Mouse (Mus musculus) intestine, embryonic 15.5 days (tissue): ENCODE measurements around the gene Neb. TPM values are rescaled to one million over a fixed set of nuclear protein-coding genes. Genes with fewer than 3 reads are reported as not detected.

ENCODE experiments used
- ATAC-seq: fragments of 200-750 bp; cut with Nextera tagmentation; 2 replicates; pipeline ENCODE4 v1.8.0; 2017; ENCODE audit warnings: moderate TSS enrichment, moderate library complexity
- H3K27ac ChIP-seq: fragments of 300-500 bp; sonication (generic); 2 replicates; pipeline ENCODE4 v1.5.1; 2015; ENCODE audit warnings: mild to moderate bottlenecking, inconsistent platforms
- H3K27me3 ChIP-seq: fragments of 300-500 bp; sonication (generic); replicated peaks from 2 replicates; pipeline ENCODE4 v1.6.1; 2015; ENCODE audit warnings: inconsistent platforms
- H3K36me3 ChIP-seq: fragments of 300-500 bp; sonication (generic); 2 replicates; pipeline ENCODE4 v1.6.1; 2015; ENCODE audit warnings: inconsistent platforms
- H3K4me1 ChIP-seq: fragments of 300-500 bp; sonication (generic); replicated peaks from 2 replicates; pipeline ENCODE4 v1.6.1; 2015; ENCODE audit warnings: inconsistent platforms
- H3K4me2 ChIP-seq: fragments of 300-500 bp; sonication (generic); replicated peaks from 2 replicates; pipeline ENCODE4 v1.6.1; 2015; ENCODE audit warnings: mild to moderate bottlenecking, inconsistent platforms
- H3K4me3 ChIP-seq: fragments of 300-500 bp; sonication (generic); replicated peaks from 2 replicates; pipeline ENCODE4 v1.5.1; 2015; ENCODE audit warnings: inconsistent platforms
- H3K9ac ChIP-seq: fragments of 300-500 bp; sonication (generic); 2 replicates; pipeline ENCODE4 v1.6.1; 2015; ENCODE audit warnings: inconsistent platforms
- H3K9me3 ChIP-seq: fragments of 300-500 bp; sonication (generic); 2 replicates; pipeline ENCODE4 v1.6.1; 2016; ENCODE audit warnings: inconsistent platforms
- WGBS: fragments of 180-500 bp; shearing (Covaris S2); methylation state at CpG from one replicate; pipeline ENCODE4 v1.1.7; 2015; 5-methylcytosine and 5-hydroxymethylcytosine counted together
- polyA plus RNA-seq: library from polyadenylated mRNA; unstranded; fragments of >200 nt; fragmentation: Nextera tagmentation; extraction: Ambion mirVana; gene quantifications from 2 replicates; pipeline ENCODE4 v1.2.1, GENCODE M21; 2015

Neb gene
- polyA plus RNA-seq, 1 experiment from 2014 or later: 1.4 TPM

DNA sequence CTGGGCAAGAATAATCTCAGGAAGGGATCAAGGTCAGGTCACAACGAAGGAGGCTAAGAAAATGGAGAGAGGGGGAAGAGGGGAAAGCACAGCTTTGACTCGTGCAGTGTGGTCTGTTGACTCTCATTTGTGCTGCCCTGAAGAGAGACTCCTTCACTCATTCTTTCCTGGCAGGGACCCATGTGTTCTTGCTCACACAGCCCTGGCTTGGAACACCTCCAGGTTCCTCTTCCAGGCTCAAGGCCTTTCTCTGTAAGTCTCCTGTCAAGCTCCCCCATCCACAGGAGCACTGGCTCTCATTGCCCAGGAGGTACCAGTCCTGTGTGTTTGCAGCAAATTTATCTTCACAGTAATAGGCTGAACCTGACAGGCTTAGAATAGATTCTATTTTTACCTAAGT is 7.2 kb downstream of the Neb start:
- H3K27me3 ChIP-seq: no peaks in the 10 kb centered on the region
- H3K27ac ChIP-seq: no peak overlapping the region
- no peaks in the 10 kb centered on the region for H3K36me3 ChIP-seq
- 24% methylated on average over 2 of the region's 2 CpGs for WGBS
- no peak overlapping the region for H3K9ac ChIP-seq
- H3K9me3 ChIP-seq: no peaks in the 10 kb centered on the region
- no peaks in the 10 kb centered on the region for H3K4me1 ChIP-seq
- ATAC-seq: peak; percentile 55
- no peak overlapping the region for H3K4me3 ChIP-seq
- H3K4me2 ChIP-seq: no peak overlapping the region

GRCm38 (mm10) chr2:52369622-52370021 is 8.7 kb downstream of the Neb start:
- H3K36me3 ChIP-seq: no peaks in the 10 kb centered on the region
- no peak overlapping the region for H3K4me3 ChIP-seq
- H3K9me3 ChIP-seq: no peaks in the 10 kb centered on the region
- no peaks in the 10 kb centered on the region for H3K4me1 ChIP-seq
- 72% methylated on average over 6 of the region's 6 CpGs for WGBS
- no peak overlapping the region for H3K27ac ChIP-seq
- no peaks in the 10 kb centered on the region for H3K27me3 ChIP-seq
- no peak for ATAC-seq
- H3K4me2 ChIP-seq: no peak overlapping the region
- no peak overlapping the region for H3K9ac ChIP-seq

GRCm38 (mm10) chr2:52367665-52368064 is 10.6 kb downstream of the Neb start:
- Histone ChIP-seq H3K27ac (no peak overlapping the region), H3K36me3 (no peaks in the 10 kb centered on the region), H3K9ac (no peak overlapping the region), H3K9me3 (no peaks in the 10 kb centered on the region), H3K4me1 (no peaks in the 10 kb centered on the region), H3K4me2 (no peak overlapping the region), H3K27me3 (no peaks in the 10 kb centered on the region), H3K4me3 (no peak overlapping the region)
- 87% methylated on average over 5 of the region's 5 CpGs for WGBS
- ATAC-seq: no peak

DNA sequence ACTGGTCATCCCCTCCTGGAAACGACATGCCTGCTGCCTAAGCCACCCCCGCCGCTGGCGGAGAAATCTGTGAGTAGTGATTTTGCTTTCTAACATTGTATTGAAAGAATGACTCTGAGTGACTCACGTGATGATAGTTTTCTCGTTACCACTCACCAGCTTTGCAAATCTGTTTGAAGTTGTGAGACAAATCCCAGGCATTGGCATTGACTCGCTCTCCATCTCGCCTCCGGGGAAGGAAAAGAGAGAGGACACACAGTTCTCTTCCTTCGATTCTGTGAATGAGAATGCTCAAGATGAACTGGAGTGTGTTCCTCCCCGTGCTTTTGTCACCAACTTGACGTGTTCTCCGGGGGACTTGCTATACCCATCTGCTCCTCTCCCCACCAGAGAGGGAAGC is 11.0 kb downstream of the Neb start:
- H3K36me3 ChIP-seq: no peaks in the 10 kb centered on the region
- H3K4me2 ChIP-seq: no peak overlapping the region
- no peak overlapping the region for H3K4me3 ChIP-seq
- H3K27ac ChIP-seq: no peak overlapping the region
- H3K9me3 ChIP-seq: no peaks in the 10 kb centered on the region
- no peak for ATAC-seq
- no peaks in the 10 kb centered on the region for H3K4me1 ChIP-seq
- H3K9ac ChIP-seq: no peak overlapping the region
- 60% methylated on average over 13 of the region's 13 CpGs for WGBS
- H3K27me3 ChIP-seq: no peaks in the 10 kb centered on the region

DNA sequence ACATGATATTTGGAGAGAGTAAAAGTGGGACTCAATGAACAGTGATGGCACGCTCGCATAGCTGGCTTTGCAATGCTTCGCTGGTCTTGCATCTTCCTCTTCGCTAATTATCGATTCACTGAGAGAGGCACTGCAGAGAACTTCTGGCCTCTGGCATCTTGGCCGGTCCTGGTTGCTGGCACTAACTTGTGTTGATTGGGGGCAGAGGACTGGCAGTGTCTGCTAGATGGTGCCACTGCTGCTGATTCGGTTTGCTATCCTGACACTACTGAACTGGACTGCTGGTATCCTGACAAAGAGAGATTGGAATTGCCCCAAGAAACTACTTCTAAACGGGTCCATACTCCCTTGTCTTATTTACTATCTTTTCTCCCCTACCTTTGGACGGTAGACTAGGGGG is 17.2 kb downstream of the Neb start:
- Histone ChIP-seq H3K27ac (no peak overlapping the region), H3K27me3 (no peaks in the 10 kb centered on the region), H3K9ac (no peak overlapping the region), H3K36me3 (no peaks in the 10 kb centered on the region), H3K4me2 (no peak overlapping the region), H3K4me1 (no peaks in the 10 kb centered on the region), H3K9me3 (no peaks in the 10 kb centered on the region), H3K4me3 (no peak overlapping the region)
- 91% methylated on average over 9 of the region's 9 CpGs for WGBS
- ATAC-seq: no peak

DNA sequence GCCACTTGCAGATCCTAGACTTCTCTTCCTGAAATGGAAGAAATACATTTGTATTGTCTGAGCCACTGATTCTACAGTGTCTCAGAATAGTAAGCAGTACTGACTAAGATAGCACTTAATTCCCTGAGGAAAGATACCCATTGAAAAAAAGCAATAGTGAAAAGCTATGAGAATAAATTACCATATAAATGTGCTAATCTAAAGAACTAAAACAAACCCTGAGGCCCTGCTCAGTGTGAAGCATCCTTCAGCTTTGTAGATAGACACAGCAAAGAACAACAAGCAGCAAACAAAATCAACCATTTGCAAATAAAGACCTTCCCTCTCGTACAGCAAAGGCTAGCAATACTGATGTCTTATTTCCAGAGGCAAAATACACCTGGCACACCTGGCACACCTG is 18.6 kb downstream of the Neb start:
- no peaks in the 10 kb centered on the region for H3K9me3 ChIP-seq
- H3K9ac ChIP-seq: no peak overlapping the region
- H3K4me2 ChIP-seq: no peak overlapping the region
- no peaks in the 10 kb centered on the region for H3K27me3 ChIP-seq
- WGBS: 89% methylated on average over 1 of the region's 1 CpGs
- H3K27ac ChIP-seq: no peak overlapping the region
- H3K4me1 ChIP-seq: no peaks in the 10 kb centered on the region
- no peak for ATAC-seq
- H3K36me3 ChIP-seq: no peaks in the 10 kb centered on the region
- H3K4me3 ChIP-seq: no peak overlapping the region

DNA sequence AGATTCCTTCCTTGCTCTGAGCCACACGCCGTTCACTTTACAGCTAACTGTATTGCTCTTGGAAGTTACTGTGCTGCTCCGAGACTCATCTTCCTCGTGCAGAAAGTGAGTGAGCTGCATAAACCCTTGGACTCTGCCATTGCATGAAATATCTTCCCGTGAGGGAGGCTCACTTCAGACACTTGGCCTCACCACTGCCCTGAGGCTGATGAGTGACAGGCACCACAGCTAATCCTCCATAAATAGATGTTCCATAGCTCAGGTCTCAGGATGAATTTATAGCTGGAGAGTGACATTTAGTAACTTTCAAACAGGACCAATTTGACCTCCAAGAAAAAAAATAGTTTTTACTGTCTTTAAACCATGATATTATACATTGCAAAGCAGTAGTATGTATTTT is 20.1 kb downstream of the Neb start:
- Histone ChIP-seq H3K9ac (no peak overlapping the region), H3K4me1 (no peaks in the 10 kb centered on the region), H3K27ac (no peak overlapping the region), H3K36me3 (no peaks in the 10 kb centered on the region), H3K9me3 (no peaks in the 10 kb centered on the region), H3K4me2 (no peak overlapping the region), H3K4me3 (no peak overlapping the region), H3K27me3 (no peaks in the 10 kb centered on the region)
- ATAC-seq: no peak
- 80% methylated on average over 5 of the region's 5 CpGs for WGBS

- Histone ChIP-seq H3K9ac (no peak overlapping the region), H3K9me3 (no peaks in the 10 kb centered on the region), H3K4me3 (no peak overlapping the region), H3K4me1 (no peaks in the 10 kb centered on the region), H3K36me3 (no peaks in the 10 kb centered on the region), H3K27ac (no peak overlapping the region), H3K27me3 (no peaks in the 10 kb centered on the region), H3K4me2 (no peak overlapping the region)
- WGBS: 88% methylated on average over 1 of the region's 1 CpGs
- ATAC-seq: no peak
Measured at GRCm38 (mm10) chr2:52351029-52351428, 27.2 kb downstream of the Neb start.

GRCm38 (mm10) chr2:52340990-52341389 is 37.3 kb downstream of the Neb start:
- no peaks in the 10 kb centered on the region for H3K36me3 ChIP-seq
- H3K4me2 ChIP-seq: no peak overlapping the region
- H3K9ac ChIP-seq: no peak overlapping the region
- H3K9me3 ChIP-seq: no peaks in the 10 kb centered on the region
- H3K4me3 ChIP-seq: no peak overlapping the region
- 76% methylated on average over 7 of the region's 7 CpGs for WGBS
- no peak overlapping the region for H3K27ac ChIP-seq
- ATAC-seq: no peak
- H3K4me1 ChIP-seq: no peaks in the 10 kb centered on the region
- H3K27me3 ChIP-seq: no peaks in the 10 kb centered on the region

GRCm38 (mm10) chr2:52335556-52335955 is 42.7 kb downstream of the Neb start:
- no peaks in the 10 kb centered on the region for H3K4me1 ChIP-seq
- H3K27ac ChIP-seq: no peak overlapping the region
- H3K9me3 ChIP-seq: no peaks in the 10 kb centered on the region
- no peaks in the 10 kb centered on the region for H3K36me3 ChIP-seq
- no peak overlapping the region for H3K4me2 ChIP-seq
- 84% methylated on average over 13 of the region's 13 CpGs for WGBS
- no peak overlapping the region for H3K4me3 ChIP-seq
- no peaks in the 10 kb centered on the region for H3K27me3 ChIP-seq
- ATAC-seq: no peak
- H3K9ac ChIP-seq: no peak overlapping the region

DNA sequence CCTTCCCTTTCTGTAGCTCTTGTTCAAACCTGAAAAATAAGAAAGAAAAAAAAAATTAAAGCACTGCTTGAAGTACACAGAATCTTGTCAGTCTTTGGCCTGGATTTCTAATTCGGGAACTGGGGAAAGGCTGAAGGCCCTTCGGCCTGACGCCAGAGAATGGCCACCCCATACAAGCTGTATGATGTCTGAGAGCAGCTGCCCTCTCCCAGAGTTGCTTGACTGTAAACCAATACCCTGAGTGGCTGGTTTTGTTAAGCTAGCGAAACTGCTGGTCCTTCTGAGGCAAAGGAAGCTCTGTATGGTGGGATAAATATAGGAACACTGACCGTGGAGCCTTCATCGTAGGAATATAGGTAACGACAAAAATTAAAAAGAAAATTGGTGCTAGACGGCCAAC is 43.2 kb downstream of the Neb start:
- no peak overlapping the region for H3K9ac ChIP-seq
- H3K27ac ChIP-seq: no peak overlapping the region
- WGBS: 89% methylated on average over 8 of the region's 8 CpGs

DNA sequence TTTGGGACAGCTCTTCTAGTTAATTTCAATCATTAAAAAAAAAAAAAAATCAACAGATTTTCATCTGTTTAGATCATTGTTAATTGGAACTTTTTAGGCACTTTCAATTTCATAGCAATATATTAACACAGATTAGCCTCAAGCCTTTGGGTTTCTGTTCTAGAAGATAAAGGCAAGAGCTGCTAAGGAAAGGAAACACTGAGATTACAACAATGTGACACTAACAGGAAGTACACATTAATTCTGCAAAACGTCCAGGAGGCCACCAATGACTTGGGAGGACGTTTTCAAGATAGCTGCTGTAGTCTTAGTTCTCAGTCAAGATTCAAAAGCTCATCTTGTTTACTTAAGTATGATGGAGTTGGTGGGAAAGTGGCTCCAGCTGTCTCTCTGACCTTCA is 44.7 kb downstream of the Neb start:
- no peaks in the 10 kb centered on the region for H3K4me1 ChIP-seq
- ATAC-seq: no peak
- WGBS: 14% methylated on average over 2 of the region's 2 CpGs
- no peaks in the 10 kb centered on the region for H3K36me3 ChIP-seq
- H3K27ac ChIP-seq: no peak overlapping the region
- H3K4me3 ChIP-seq: no peak overlapping the region
- H3K9me3 ChIP-seq: no peaks in the 10 kb centered on the region
- H3K9ac ChIP-seq: no peak overlapping the region
- H3K4me2 ChIP-seq: no peak overlapping the region
- H3K27me3 ChIP-seq: no peaks in the 10 kb centered on the region

More for the DNA sequence above, 43.2 kb downstream of the Neb start:
- Histone ChIP-seq H3K4me1 (no peaks in the 10 kb centered on the region), H3K36me3 (no peaks in the 10 kb centered on the region), H3K4me3 (no peak overlapping the region), H3K27me3 (no peaks in the 10 kb centered on the region), H3K4me2 (no peak overlapping the region), H3K9me3 (no peaks in the 10 kb centered on the region)
- ATAC-seq: no peak

DNA sequence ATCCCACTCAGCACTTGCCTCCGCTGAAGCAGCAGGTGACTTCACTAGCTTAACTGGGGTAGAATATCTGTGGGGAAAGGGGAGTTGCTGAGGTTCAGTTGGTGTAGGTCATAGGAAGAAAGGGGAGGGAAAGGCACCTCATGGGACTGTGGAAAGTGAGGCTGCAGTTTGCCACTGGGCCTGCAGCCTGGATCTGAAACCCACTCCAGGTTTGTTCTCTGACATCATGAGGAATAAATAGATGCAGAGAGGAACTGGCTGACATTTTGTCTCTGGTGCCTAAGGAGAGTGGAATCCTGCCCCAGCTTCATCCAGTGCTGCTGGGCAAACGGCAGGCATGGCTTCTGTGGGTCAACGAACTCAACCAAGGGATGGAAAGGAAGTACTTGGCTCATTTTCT is 46.5 kb downstream of the Neb start:
- Histone ChIP-seq H3K4me3 (no peak overlapping the region), H3K4me2 (no peak overlapping the region), H3K36me3 (no peaks in the 10 kb centered on the region), H3K4me1 (no peaks in the 10 kb centered on the region), H3K27me3 (no peaks in the 10 kb centered on the region), H3K9me3 (no peaks in the 10 kb centered on the region), H3K9ac (no peak overlapping the region), H3K27ac (no peak overlapping the region)
- no peak for ATAC-seq
- WGBS: 90% methylated on average over 3 of the region's 3 CpGs
